Mouse (Mus musculus) CH12.LX (cell line): Measurements from ENCODE around the gene Ttc9c.

Experiments
- CHD1 ChIP-seq: IDR thresholded peaks from 2 replicates; pipeline ENCODE4 v1.6.1; 2012; ENCODE audit warnings: low read depth, low read length, improper control_type of control experiment, inconsistent platforms
- CTCF ChIP-seq, 2 experiments: IDR thresholded peaks in 1 of 2; conservative IDR thresholded peaks in 1 of 2; 2 replicates each; pipeline ENCODE4 v1.5.1; 2011 to 2012; ENCODE audit warnings: low read depth in 2 of 2, low read length in 2 of 2, improper control_type of control experiment in 1 of 2, inconsistent platforms in 1 of 2, mild to moderate bottlenecking in 1 of 2, moderate library complexity in 1 of 2
- EP300 ChIP-seq: IDR thresholded peaks from 2 replicates; pipeline ENCODE4 v1.6.1; 2011; ENCODE audit warnings: low read length, improper control_type of control experiment
- JUN ChIP-seq: IDR thresholded peaks from 2 replicates; pipeline ENCODE4 v1.6.1; 2011; ENCODE audit warnings: low read depth, mild to moderate bottlenecking, low read length, improper control_type of control experiment, moderate library complexity; ENCODE audit not compliant: insufficient read depth
- MAFK ChIP-seq: IDR thresholded peaks from 2 replicates; pipeline ENCODE4 v1.6.1; 2011; ENCODE audit warnings: low read length, improper control_type of control experiment; ENCODE audit not compliant: insufficient replicate concordance
- MAX ChIP-seq: IDR thresholded peaks from 2 replicates; pipeline ENCODE4 v1.6.1; 2011; ENCODE audit warnings: low read length, improper control_type of control experiment
- MXI1 ChIP-seq: IDR thresholded peaks from 2 replicates; pipeline ENCODE4 v1.6.1; 2011; ENCODE audit warnings: mild to moderate bottlenecking, low read depth, low read length, improper control_type of control experiment
- POLR2A ChIP-seq: IDR thresholded peaks from 2 replicates; pipeline ENCODE4 v1.6.1; 2011; ENCODE audit warnings: low read depth, mild to moderate bottlenecking, improper control_type of control experiment, low read length
- POLR2AphosphoS2 ChIP-seq: IDR thresholded peaks from 2 replicates; pipeline ENCODE4 v1.6.1; 2011; ENCODE audit warnings: low read depth, low read length, improper control_type of control experiment
- SIN3A ChIP-seq: IDR thresholded peaks from 2 replicates; pipeline ENCODE4 v1.6.1; 2012; ENCODE audit warnings: low read length, improper control_type of control experiment, inconsistent platforms
- TBP ChIP-seq: conservative IDR thresholded peaks from 2 replicates; pipeline ENCODE4 v1.6.1; 2011; ENCODE audit warnings: low read depth, low read length, improper control_type of control experiment
- TCF12 ChIP-seq: IDR thresholded peaks from 2 replicates; pipeline ENCODE4 v1.6.1; 2014; ENCODE audit warnings: low read depth, mild to moderate bottlenecking, inconsistent platforms, low read length, improper control_type of control experiment
- ZMIZ1 ChIP-seq: IDR thresholded peaks from 2 replicates; pipeline ENCODE4 v1.6.1; 2012; ENCODE audit warnings: low read depth, mild to moderate bottlenecking, inconsistent platforms, low read length, improper control_type of control experiment
- ZNF384 ChIP-seq: IDR thresholded peaks from 2 replicates; pipeline ENCODE4 v1.6.1; 2012; ENCODE audit warnings: low read depth, low read length, improper control_type of control experiment, inconsistent platforms

DNA sequence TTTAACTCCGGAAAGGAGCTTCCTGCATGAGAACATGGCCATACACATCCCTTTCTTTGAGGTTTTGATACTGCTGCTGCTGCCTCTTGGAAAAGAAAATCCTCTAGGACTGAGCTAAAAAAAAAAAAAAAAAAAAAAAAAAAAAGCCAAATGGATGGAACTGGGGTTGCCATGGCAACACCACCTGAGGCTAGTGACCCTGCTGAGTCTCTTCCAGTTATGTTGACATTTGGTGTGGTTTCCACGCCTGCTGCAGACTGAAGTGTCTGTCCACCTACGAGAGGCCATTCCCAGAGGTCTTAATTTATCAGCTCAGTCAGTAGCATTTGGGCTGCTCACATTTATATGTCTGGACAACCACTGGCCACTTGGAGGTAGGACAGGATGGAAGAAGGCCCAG lies 30.6 kb downstream of the Ttc9c start:
- TF ChIP-seq EP300 (no peak), CTCF (conservative IDR thresholded peaks at IDR 0.05 in 1 of 2, IDR thresholded peaks at IDR 0.05 in 1 of 2; ENCODE audit: low read depth in 2 of 2, low read length in 2 of 2) (no peak), POLR2A (no peak), MAX (no peak), TCF12 (no peak), TBP (no peak), POLR2AphosphoS2 (no peak), SIN3A (no peak), CHD1 (no peak), MXI1 (no peak), ZNF384 (peak; percentile 56), JUN (no peak), ZMIZ1 (no peak), MAFK (no peak)
